Mouse (Mus musculus): ENCODE measurements around the gene Ppm1n. TPM values are rescaled to one million over a fixed set of nuclear protein-coding genes. Genes with fewer than 3 reads are reported as not detected.

The Ppm1n gene
- total RNA-seq, 2 experiments from 2014 or later = not detected

GRCm38 (mm10) chr7:19290969-19291596 is 11.2 kb upstream of the Ppm1n start:
- no peak for ATAC-seq (replicated peaks; ENCODE audit: poor library complexity, severe bottlenecking)

GRCm38 (mm10) chr7:19284763-19285162 is 4.9 kb upstream of the Ppm1n start:
- ATAC-seq (replicated peaks; ENCODE audit: poor library complexity, severe bottlenecking) = peak; percentile 38; the same call in 1 of the 2 replicates

GRCm38 (mm10) chr7:19283406-19283804 is 3.5 kb upstream of the Ppm1n start:
- no peak for ATAC-seq (replicated peaks; ENCODE audit: poor library complexity, severe bottlenecking)

DNA sequence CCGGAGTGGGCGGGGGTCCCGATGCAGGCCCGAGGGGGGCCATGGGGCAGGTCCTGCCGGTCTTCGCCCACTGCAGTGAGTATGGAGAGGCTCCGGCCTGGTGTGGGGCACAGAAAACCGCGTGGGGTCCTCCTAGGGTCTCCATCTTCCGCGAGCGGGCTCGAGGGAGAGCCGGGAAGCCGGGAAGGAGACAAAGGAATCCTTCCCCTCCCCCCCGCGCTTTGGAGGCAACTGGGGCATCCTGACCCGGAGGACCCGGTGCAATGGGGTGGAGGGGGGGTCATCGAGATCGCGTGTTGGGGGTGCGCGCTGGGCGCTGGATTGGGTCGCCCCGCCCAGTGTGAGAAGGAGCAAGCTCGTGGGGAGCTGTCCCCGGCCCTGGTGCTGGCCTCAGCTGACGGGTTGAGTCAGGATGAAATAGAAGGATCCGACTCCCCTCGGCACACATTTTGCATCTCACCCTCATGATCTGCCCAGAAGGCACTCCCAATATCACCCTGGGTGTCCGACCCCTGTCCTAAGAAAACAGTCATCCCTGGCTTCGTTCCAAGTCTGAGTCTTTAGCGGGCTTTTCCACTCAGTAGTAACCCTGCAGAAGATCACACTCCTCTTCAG is 3.0 kb upstream of the Ppm1n start:
- peak; percentile 51 for ATAC-seq (replicated peaks; ENCODE audit: poor library complexity, severe bottlenecking)

- ATAC-seq (replicated peaks; ENCODE audit: poor library complexity, severe bottlenecking) = peak; percentile 77
Measured at GRCm38 (mm10) chr7:19282385-19282784, 2.5 kb upstream of the Ppm1n start, which contains the start of gene Rtn2. Rtn2 (plus strand) TSS chr7:19282624.

GRCm38 (mm10) chr7:19281680-19282304 is 1.9 kb upstream of the Ppm1n start:
- peak; percentile 16; the same call in 1 of the 2 replicates for ATAC-seq (replicated peaks; ENCODE audit: poor library complexity, severe bottlenecking)

DNA sequence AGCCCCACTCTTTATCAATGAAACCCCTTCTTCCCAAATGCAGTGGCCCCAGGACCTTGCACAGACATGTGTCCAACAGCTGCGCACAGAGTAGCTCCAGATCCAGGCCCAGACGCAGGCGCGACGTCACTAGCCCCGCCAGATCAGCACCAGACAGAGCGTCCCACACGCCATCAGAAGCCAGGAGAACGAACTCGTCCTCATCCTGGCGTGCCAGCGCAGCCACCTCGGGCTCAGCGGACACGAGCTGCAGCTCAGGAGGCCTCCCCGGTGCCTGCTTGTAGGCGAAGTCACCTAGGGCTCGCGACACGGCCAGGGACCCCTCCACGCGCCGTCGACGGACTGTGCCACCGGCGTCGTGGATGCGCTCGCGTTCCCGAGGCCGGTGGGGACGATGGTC is 812 bp downstream of the Ppm1n start:
- ATAC-seq (replicated peaks; ENCODE audit: poor library complexity, severe bottlenecking) = no peak

- ATAC-seq (replicated peaks; ENCODE audit: poor library complexity, severe bottlenecking) = no peak
Measured at GRCm38 (mm10) chr7:19276253-19276652, 3.6 kb downstream of the Ppm1n start.

GRCm38 (mm10) chr7:19272173-19272764 is 7.6 kb downstream of the Ppm1n start:
- peak; percentile 24 for ATAC-seq (replicated peaks; ENCODE audit: poor library complexity, severe bottlenecking)

DNA sequence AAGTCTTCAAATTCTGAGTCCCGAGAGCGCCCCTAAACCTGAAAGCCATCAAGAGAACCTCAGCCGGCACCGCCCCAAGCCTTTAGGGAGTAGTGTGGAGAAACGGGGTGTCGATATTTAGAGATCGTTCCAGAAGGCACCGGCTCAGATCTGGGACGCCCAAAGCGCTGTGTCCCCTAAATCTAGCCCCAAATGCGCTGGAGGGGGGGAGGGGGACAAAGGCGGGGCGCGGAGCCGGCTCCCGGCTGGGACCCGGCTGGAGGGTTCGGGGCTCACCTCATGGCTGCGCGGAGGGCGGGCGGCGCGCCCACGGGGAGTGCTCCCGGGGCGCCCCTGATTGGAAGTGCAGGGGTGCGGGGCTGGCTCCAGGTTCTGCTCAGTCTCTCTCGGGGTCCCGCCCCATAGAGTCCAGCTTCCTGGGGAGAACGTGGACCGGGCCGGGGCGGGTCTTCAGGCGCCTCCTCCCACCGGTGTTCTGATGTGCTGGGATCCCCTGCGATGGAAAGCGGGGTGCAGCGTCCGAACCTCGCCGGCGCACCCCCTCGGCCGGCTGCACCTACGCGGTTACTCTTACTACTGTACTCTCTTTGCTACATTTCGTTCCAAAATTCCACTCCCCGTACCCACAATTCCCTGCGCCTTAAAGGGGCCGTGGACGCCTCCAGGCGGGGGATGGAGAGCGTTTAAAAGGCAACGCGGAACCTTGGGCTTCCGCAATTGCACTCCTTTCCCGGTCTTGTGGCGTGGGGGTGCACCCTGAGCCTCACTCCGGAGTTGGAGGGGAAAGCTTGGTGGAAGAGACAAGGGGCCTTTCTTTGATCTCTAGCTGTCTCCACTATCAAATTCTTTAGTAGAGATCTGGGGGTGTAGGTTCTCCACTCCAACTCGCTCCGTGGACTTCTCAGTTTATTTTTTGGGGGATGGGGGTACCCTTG is 8.4 kb downstream of the Ppm1n start, which contains the start of gene Vasp:
TSS of gene Vasp (minus strand) at position 580 of the 935 bp plus-strand sequence.
- ATAC-seq (replicated peaks; ENCODE audit: poor library complexity, severe bottlenecking) = peak; percentile 54

DNA sequence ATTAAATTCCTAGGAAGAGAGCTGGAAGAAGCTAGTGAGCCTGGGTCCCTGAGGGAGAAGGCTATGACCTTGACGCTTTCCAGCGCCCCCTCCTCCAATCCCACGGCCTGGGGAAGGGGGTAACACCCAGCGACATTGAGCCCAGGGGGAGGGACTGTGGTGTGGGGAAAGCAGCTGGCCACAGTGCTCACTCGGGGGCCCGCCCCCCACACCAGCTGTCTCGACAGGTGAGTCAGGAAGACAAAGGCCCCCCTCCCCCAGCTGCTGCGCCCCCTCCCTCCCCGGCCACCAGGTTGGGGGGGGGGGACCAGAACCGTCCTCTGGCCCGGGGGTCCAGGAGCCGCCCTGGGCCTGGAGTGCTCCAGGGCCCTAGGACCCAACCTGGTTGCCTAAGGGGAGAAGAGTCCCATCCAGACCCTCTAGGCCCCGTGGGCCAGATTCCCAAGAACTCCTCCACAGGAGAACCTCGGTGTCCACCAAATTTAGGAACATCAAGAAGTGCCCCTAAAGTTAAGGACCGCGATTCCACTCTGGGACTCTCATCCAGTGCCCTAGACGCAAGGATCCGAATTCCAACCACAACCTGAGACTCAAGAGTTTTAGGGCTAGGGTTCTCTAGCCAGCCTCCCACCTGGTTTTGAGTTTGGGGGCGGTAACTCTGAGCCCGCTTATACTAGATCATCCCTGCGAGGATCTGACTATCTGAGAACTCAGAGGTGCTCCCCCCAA is 9.2 kb downstream of the Ppm1n start:
- ATAC-seq (replicated peaks; ENCODE audit: poor library complexity, severe bottlenecking) = no peak

DNA sequence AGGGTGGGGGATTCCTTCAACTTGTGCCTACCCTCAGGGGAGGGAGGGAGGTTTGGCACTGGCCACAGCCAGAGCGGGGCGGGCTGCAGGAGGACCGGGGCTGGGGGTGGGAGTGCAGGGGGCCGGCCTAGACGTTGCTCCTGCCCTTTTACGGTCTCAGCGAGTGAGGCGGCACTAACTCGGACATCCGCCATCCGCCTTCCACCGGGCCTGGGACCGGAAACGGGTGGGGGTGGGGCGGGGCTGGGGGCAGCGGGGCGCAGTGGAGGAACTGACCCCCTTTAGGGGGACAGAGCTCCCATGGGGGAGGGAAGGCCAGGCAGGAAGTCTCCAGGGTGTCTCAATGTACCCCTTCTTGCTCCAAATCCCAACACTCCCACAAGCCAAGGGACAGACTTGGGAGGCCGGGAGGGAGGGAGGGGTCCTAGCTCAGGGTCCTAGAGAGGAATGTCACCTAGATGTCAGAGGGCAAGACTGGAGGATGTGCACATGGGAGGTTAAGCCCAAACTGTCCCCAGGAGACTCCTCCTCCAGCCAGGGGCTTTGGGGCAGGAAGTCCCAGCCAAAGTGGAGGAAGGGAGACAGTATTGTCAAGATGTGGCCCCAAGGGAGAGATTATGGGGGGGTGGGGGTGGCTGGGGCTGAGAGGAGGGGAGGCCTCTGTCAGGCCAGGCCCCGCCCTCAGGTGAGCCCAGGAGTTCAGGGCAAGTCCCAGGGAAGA is 10.0 kb downstream of the Ppm1n start:
- ATAC-seq (replicated peaks; ENCODE audit: poor library complexity, severe bottlenecking) = peak; percentile 10

GRCm38 (mm10) chr7:19268993-19269681 is 10.7 kb downstream of the Ppm1n start:
- ATAC-seq (replicated peaks; ENCODE audit: poor library complexity, severe bottlenecking) = no peak

- peak; percentile 36 for ATAC-seq (replicated peaks; ENCODE audit: poor library complexity, severe bottlenecking)
Measured at GRCm38 (mm10) chr7:19267051-19267450, 12.8 kb downstream of the Ppm1n start.

DNA sequence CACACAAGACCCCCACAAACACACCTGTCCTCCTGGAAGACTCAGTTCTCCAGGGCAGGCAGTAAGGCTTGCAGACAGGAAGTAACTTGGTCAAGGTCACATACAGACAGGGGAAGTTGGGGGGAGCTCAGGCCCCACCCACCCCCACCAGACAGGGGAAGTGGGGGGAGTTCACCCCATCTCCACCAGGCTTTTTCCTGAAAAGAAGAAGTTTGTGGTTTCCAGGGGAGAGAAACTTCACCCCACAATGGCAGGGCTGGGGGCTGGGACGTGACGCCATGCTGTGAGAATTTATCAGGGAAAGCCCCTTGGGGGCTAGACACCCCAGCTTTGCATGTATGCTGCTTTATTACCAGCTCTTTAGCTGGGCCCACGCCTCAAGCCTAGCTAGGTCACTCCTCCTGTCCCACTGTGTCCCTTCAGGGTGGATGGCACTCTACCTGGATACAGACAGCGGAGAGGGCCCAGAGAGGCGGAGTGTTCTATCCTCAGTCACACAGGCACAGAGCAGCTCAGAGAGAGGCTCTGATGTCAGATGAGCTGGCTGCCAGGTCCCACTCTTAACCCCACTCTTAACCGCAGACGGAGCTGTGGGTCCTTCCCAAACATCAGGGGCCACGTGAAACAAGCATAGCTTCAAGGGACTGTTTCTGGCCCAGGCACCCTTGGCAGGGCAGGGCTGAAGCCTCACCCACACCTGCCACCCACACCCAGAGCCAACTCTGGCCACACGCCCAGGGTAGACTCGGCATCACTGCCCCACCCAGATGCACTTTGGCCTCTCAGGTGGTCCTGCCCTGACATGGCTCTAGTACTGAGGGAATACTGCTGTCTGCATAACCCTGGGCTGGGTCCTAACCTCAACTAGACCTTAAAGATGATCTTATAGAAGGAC is 13.7 kb downstream of the Ppm1n start:
- ATAC-seq (replicated peaks; ENCODE audit: poor library complexity, severe bottlenecking) = peak; percentile 75

DNA sequence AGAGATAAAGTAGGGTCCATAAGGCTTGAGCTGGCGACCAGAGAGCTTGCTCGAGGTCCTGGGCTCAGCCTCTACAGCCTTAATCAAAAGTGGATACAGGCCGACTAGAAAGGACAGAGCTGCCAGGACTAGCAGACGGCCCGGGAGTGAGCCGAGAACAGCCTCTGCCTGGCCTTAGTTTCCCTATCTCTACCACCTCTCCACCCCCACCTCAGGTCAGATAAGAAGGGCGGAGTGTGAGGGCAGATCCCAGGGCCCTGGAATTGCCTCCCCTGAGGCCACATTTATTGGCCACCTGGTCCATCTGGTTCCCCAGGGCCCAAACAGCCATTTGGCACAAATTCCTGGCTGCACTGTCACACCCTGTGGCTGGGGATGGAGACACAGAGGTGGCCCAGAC is 14.7 kb downstream of the Ppm1n start:
- no peak for ATAC-seq (replicated peaks; ENCODE audit: poor library complexity, severe bottlenecking)

- no peak for ATAC-seq (replicated peaks; ENCODE audit: poor library complexity, severe bottlenecking)
Measured at GRCm38 (mm10) chr7:19258336-19258735, 21.5 kb downstream of the Ppm1n start.

All from granulocyte monocyte progenitor cell, adult 5-6 weeks (primary cell).